Mouse (Mus musculus): ENCODE data around the gene Itpripl1. TPM values are rescaled to one million over a fixed set of nuclear protein-coding genes. Genes with fewer than 3 reads are reported as not detected.
"Not testable (repeated sequence)": the region's sequence is repeated elsewhere in the genome, so short reads cannot be mapped to it uniquely, and the experiment has no call there.

Gene Itpripl1
- total RNA-seq, 2 experiments from 2014 or later, result 5.0 to 9.4 TPM

- intact Hi-C loops (cut with DNase I; ENCODE audit: low total_unique reads), result no loop called here
- no peak for DNase-seq
These were observed 21.5 kb downstream of the Itpripl1 start for GRCm38 (mm10) chr2:127121591-127122235.

GRCm38 (mm10) chr2:127108986-127109385, 34.3 kb downstream of the Itpripl1 start:
- DNase-seq, result no peak
- intact Hi-C loops (cut with DNase I; ENCODE audit: low total_unique reads), result no loop called here

- DNase-seq, result no peak
- intact Hi-C loops (cut with DNase I; ENCODE audit: low total_unique reads), result no loop called here
These were observed 51.2 kb downstream of the Itpripl1 start for GRCm38 (mm10) chr2:127092000-127092399.

GRCm38 (mm10) chr2:127090151-127090550, 53.1 kb downstream of the Itpripl1 start:
- intact Hi-C loops (cut with DNase I; ENCODE audit: low total_unique reads); DNase-seq: not testable (repeated sequence)

Other genes with a start within 250 kb of the Itpripl1 start
- gene Sppl2a, start 210.2 kb downstream of the Itpripl1 start, total RNA-seq (2021), result 10 to 100 TPM; 45.9 to 49.0 TPM
- 1 to 10 TPM; 6.6 to 7.4 TPM for gene Ap4e1, start 134.7 kb downstream of the Itpripl1 start, total RNA-seq (2021)
- 10 to 100 TPM; 13.2 to 16.4 TPM for gene Blvra, start 72.8 kb downstream of the Itpripl1 start, total RNA-seq (2021)
- 1 to 10 TPM; 4.5 to 6.6 TPM for gene Ncaph, start 9.5 kb downstream of the Itpripl1 start, total RNA-seq (2021)
- under 1 TPM; 0.66 to 0.72 TPM for gene 1810024B03Rik, start 64.8 kb upstream of the Itpripl1 start, total RNA-seq (2021)
- 10 to 100 TPM; 33.0 to 34.6 TPM for gene Snrnp200, start 64.9 kb upstream of the Itpripl1 start, total RNA-seq (2021)
- gene Ciao1, start 104.4 kb upstream of the Itpripl1 start, total RNA-seq (2021), result 10 to 100 TPM; 44.5 to 47.9 TPM
- 10 to 100 TPM; 24.0 to 28.9 TPM for gene Tmem127, start 104.5 kb upstream of the Itpripl1 start, total RNA-seq (2021)
- 10 to 100 TPM; 86.8 to 98.4 TPM for gene Stard7, start 126.8 kb upstream of the Itpripl1 start, total RNA-seq (2021)
- gene Dusp2, start 192.7 kb upstream of the Itpripl1 start, total RNA-seq (2021), result 1 to 10 TPM; 1.6 TPM
- gene Astl, start 195.2 kb upstream of the Itpripl1 start, total RNA-seq (2021), result not detected
- 1 to 10 TPM; 1.2 to 2.4 TPM for gene Adra2b, start 219.8 kb upstream of the Itpripl1 start, total RNA-seq (2021)